Mouse (Mus musculus): ENCODE results near the gene Capn11. TPM values are rescaled to one million over a fixed set of nuclear protein-coding genes. Genes with fewer than 3 reads are reported as not detected.
A peak's percentile ranks its signal among the peaks of the same experiment; 100 is the strongest.

Capn11 gene
- polyA plus RNA-seq (2016; fragmentation: Nextera tagmentation; extraction: Ambion mirVana): 0.81 and 0.84 TPM in 2 replicates

DNA sequence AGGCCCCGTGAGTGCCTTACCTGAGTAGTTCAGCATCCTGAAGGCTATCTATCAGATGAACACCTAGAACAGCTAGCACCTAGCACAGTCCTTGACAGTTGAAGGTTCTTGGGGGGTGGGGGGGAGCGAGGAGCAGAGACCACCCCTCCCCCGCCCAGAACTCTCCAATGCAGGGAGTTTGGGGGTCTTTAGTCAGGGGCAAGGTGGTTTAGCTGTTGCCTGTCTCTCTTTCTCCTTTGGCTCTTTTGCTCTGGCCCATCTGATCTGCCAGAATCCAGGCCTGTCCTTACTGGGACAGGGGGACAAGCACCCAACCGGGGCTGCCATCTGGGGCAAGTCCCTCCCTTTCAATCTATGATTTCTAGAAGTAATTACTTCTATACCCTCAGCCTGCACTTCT lies at the start of gene Capn11:
Capn11 (minus strand) TSS at position 101 of the 400 bp plus-strand sequence.
- peaks cover 30% of the 10 kb centered on the region for H3K4me1 ChIP-seq
- peaks cover 42% of the 10 kb centered on the region for H3K36me3 ChIP-seq (replicated peaks)
- WGBS: 74% methylated on average over 4 of the region's 4 CpGs
- no peak within 1 kb of the TSS for H3K4me3 ChIP-seq
- DNase-seq (ENCODE audit: low spot score): no peak
- peak within 1 kb of the TSS; percentile 51 for H3K27ac ChIP-seq (replicated peaks)
- no peaks in the 10 kb centered on the region for H3K27me3 ChIP-seq (replicated peaks; ENCODE audit: low read depth, poor library complexity, severe bottlenecking)
- H3K9me3 ChIP-seq: no peaks in the 10 kb centered on the region

DNA sequence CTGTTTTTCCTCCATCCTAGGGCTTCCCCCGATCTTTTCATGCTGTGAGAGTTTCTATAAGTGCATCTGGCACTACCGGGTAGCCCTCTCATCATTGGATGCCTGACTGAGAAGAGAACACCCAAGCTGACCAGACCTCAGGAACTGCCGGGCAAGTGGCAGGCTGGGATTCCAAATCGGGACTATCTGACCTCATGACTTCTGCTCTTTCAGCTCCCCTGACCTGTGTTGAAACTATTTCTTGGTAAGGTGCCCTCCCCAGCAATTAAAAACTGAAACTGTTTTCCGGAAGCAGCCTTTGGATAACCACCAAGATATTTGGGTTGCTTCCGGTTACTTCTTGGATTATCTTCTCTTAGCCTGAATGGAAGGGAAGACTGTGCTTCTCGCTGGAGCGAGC lies 49.1 kb upstream of the Capn11 start:
- Histone ChIP-seq H3K4me1 (peaks cover 11% of the 10 kb centered on the region; the same call in 1 of the 2 replicates), H3K27ac (replicated peaks) (no peak overlapping the region), H3K36me3 (replicated peaks) (no peaks in the 10 kb centered on the region), H3K9me3 (no peaks in the 10 kb centered on the region), H3K4me3 (no peak overlapping the region), H3K27me3 (replicated peaks; ENCODE audit: low read depth, poor library complexity, severe bottlenecking) (no peaks in the 10 kb centered on the region)
- 87% methylated on average over 8 of the region's 8 CpGs for WGBS
- DNase-seq (ENCODE audit: low spot score): no peak

DNA sequence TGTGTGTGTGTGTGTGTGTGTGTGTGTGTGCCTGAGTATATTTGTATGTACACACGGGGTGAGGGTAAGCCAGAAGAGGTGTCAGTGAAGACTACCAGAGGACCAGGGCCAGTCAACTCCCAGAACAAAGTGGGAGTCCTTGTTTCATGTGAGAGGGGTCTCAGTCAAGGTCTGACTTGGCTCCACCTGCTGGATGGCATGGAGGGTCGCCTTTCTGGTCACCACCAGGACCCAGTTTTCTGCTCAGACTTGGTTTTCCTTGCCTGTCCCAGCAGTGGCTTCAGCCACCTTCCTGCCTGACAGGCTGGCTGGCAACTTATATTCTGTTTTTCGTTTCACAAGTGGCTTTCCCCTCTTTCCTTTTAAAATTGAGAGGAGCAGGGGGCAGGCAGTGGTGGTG lies 48.3 kb upstream of the Capn11 start:
- H3K27ac ChIP-seq (replicated peaks): no peak overlapping the region
- no peaks in the 10 kb centered on the region for H3K27me3 ChIP-seq (replicated peaks; ENCODE audit: low read depth, poor library complexity, severe bottlenecking)
- peak; percentile 45 for DNase-seq (ENCODE audit: low spot score)
- peaks cover 11% of the 10 kb centered on the region; the same call in 1 of the 2 replicates for H3K4me1 ChIP-seq
- no peaks in the 10 kb centered on the region for H3K9me3 ChIP-seq
- no peak overlapping the region for H3K4me3 ChIP-seq
- no peaks in the 10 kb centered on the region for H3K36me3 ChIP-seq (replicated peaks)
- WGBS: 36% methylated on average over 3 of the region's 3 CpGs

DNA sequence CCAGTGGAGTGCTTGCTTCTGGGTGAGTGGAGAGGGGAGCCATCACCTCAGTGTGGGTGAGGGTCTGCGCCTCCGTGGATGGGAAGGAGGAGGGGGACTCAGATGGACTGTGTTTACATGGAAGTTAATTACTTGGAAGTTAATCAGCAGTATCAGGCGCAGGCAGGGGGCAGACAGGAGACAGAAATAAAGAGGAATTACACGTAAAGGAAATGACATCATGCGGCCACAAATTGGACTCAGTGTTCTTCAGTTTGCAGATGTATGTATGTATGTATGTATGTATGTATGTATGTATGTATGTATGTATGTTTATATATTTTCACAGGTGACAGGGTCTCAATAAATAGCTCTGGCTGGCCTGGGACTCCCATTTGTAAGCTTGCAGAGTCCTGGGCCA lies 47.7 kb upstream of the Capn11 start:
- H3K27me3 ChIP-seq (replicated peaks; ENCODE audit: low read depth, poor library complexity, severe bottlenecking): no peaks in the 10 kb centered on the region
- no peaks in the 10 kb centered on the region for H3K36me3 ChIP-seq (replicated peaks)
- H3K27ac ChIP-seq (replicated peaks): no peak overlapping the region
- DNase-seq (ENCODE audit: low spot score): no peak
- no peaks in the 10 kb centered on the region for H3K9me3 ChIP-seq
- WGBS: 75% methylated on average over 5 of the region's 5 CpGs
- peaks cover 8% of the 10 kb centered on the region; the same call in 1 of the 2 replicates for H3K4me1 ChIP-seq
- H3K4me3 ChIP-seq: no peak overlapping the region

DNA sequence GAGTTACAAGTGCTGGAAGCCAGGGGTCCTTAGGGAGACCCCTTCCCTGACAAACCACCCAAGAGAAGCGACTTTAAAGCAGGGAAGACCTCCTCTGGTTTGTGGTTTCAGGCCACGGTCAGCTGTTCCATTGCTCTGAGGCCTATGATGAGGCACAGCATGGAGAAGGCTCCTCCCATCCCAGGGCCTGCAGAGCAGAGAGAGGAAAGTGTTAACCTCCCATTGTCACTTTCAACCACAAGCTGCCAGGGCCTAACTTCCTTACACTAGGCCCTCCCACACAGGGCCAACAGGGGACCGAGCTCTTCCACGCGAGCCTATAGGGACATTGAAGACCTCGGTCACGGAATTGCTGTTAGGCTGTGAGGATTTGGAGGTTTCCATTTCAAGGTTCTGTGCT lies 44.1 kb upstream of the Capn11 start:
- peaks cover 15% of the 10 kb centered on the region for H3K36me3 ChIP-seq (replicated peaks)
- peaks cover 23% of the 10 kb centered on the region for H3K4me1 ChIP-seq
- H3K27ac ChIP-seq (replicated peaks): no peak overlapping the region
- WGBS: 60% methylated on average over 7 of the region's 7 CpGs
- no peaks in the 10 kb centered on the region for H3K9me3 ChIP-seq
- no peak for DNase-seq (ENCODE audit: low spot score)
- H3K27me3 ChIP-seq (replicated peaks; ENCODE audit: low read depth, poor library complexity, severe bottlenecking): no peaks in the 10 kb centered on the region
- no peak overlapping the region for H3K4me3 ChIP-seq

DNA sequence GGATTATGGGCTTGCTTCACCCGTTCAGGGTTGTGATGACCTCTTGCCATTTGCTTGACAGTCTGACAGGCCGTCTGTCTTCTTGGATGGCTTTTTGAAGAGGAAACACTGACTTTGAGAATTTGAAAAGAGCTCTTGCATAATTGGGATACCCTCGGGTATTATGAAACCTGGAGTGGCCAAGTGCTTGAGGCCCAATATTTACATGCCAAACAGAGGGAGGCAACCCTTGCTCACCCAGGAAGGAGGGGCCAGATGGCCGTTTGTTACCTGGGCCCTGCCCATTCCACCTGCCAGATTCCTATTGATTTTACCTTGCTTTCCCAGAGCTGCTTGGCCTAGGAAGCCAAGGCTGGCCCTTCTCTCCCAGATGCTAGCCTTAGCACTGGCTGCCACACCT lies 43.1 kb upstream of the Capn11 start:
- Histone ChIP-seq H3K4me1 (peaks cover 23% of the 10 kb centered on the region), H3K9me3 (no peaks in the 10 kb centered on the region), H3K36me3 (replicated peaks) (peaks cover 24% of the 10 kb centered on the region), H3K27ac (replicated peaks) (no peak overlapping the region), H3K4me3 (no peak overlapping the region), H3K27me3 (replicated peaks; ENCODE audit: low read depth, poor library complexity, severe bottlenecking) (no peaks in the 10 kb centered on the region)
- WGBS: 56% methylated on average over 4 of the region's 4 CpGs
- DNase-seq (ENCODE audit: low spot score): no peak

DNA sequence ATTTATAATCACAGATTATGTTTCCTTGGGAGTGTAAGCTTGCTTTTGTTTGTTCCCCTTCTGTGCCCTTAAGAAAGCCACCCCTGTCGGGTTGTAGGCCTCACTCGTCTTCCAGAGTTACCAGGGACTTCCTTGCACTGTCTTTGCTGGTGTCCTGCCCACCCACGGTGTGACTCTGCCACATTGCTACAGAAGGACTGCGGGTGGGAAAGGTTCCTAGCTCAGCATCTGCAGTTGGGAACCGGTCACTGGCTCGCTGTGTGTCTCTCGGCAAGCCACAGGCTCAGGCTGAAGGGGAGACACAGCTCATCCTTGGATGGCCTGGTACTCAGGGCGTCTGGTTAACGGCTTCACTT lies 42.1 kb upstream of the Capn11 start:
- no peaks in the 10 kb centered on the region for H3K9me3 ChIP-seq
- no peaks in the 10 kb centered on the region for H3K27me3 ChIP-seq (replicated peaks; ENCODE audit: low read depth, poor library complexity, severe bottlenecking)
- no peak overlapping the region for H3K4me3 ChIP-seq
- 74% methylated on average over 9 of the region's 9 CpGs for WGBS
- DNase-seq (ENCODE audit: low spot score): no peak
- peaks cover 23% of the 10 kb centered on the region for H3K4me1 ChIP-seq
- 0 out of 2 replicates have a peak overlapping the region, but pooled peaks have one; percentile 2 for H3K27ac ChIP-seq (replicated peaks)
- H3K36me3 ChIP-seq (replicated peaks): peaks cover 34% of the 10 kb centered on the region

DNA sequence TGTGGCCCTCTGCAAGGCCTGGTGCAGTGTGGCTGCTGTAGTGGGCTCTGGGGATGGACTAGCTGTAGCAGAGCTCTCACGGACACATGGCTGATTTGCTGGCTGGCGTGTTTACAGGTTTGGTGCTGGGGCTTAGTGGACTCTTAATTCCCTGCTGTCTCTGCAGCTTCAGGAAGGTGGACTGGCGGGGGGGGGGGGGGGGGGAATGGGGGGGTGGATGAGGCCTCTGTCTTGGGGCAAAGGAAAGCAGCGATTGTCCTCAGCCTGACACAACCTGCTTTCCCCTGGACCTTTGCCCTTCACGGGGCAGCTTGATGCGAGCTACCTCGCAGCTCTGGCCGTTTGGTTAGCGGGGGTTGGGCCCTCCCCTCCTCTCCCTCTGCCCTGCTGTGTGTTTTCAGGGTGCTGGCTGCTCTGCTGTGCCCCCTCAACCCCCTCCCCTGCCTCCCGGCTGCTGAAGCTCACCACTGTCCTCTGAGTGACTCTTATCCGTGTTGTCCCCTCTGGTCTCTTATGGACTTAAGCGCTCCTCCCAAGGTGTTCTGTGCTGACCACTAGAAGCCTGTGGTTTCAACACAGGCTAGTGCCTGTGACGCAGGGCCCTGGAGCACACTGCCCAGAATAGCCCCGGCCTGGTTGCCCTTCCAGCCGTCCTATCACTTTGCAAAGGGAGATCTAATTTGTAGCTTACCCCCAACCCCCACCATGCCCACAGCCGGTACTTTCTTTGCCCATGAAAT lies 41.5 kb upstream of the Capn11 start:
- no peak for DNase-seq (ENCODE audit: low spot score)

DNA sequence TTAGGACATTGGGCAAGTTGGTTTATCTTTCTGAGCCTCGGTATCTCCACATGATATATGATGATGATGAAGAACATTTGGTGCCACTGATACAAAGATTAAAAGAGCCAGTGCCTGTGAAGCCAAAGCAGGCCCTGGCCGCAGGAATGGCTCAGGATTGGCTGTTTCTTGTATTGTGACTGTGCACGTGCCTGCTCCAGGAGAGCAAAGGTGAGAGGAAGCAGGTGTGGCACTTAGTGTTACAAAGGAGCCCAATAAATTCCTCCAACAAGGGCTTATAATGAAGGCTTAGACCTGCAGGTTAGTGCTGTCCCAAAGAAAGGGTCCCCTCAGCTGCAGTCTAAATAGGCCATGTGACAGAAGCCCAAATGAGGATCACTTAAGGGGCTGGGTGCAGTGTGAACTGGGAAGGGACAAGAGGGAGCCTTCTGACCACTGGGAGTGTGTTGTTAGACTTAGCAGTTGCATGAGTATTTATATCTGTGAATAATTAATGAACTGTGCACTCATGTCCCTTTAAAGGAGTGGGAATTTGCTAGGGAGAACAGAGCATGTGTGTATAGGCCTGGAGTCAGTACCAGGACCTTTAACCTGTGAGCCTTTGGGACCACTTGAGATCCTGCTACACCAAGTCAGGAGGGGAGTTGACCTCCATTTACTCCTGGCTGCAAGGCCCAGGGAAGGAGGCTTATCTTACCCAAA lies 40.1 kb upstream of the Capn11 start:
- peaks cover 36% of the 10 kb centered on the region for H3K36me3 ChIP-seq (replicated peaks)
- peaks cover 29% of the 10 kb centered on the region for H3K4me1 ChIP-seq
- H3K4me3 ChIP-seq: no peak overlapping the region
- H3K27ac ChIP-seq (replicated peaks): no peak overlapping the region
- H3K27me3 ChIP-seq (replicated peaks; ENCODE audit: low read depth, poor library complexity, severe bottlenecking): no peaks in the 10 kb centered on the region
- DNase-seq (ENCODE audit: low spot score): no peak
- WGBS: 91% methylated on average over 3 of the region's 3 CpGs
- no peaks in the 10 kb centered on the region for H3K9me3 ChIP-seq

More for the DNA sequence above, 41.5 kb upstream of the Capn11 start:
- peak overlapping the region; percentile 58; the same call in 1 of the 2 replicates for H3K27ac ChIP-seq (replicated peaks)
- peaks cover 23% of the 10 kb centered on the region for H3K4me1 ChIP-seq
- peaks cover 36% of the 10 kb centered on the region for H3K36me3 ChIP-seq (replicated peaks)
- no peak overlapping the region for H3K4me3 ChIP-seq
- 44% methylated on average over 13 of the region's 16 CpGs for WGBS
- H3K27me3 ChIP-seq (replicated peaks; ENCODE audit: low read depth, poor library complexity, severe bottlenecking): no peaks in the 10 kb centered on the region
- no peaks in the 10 kb centered on the region for H3K9me3 ChIP-seq

DNA sequence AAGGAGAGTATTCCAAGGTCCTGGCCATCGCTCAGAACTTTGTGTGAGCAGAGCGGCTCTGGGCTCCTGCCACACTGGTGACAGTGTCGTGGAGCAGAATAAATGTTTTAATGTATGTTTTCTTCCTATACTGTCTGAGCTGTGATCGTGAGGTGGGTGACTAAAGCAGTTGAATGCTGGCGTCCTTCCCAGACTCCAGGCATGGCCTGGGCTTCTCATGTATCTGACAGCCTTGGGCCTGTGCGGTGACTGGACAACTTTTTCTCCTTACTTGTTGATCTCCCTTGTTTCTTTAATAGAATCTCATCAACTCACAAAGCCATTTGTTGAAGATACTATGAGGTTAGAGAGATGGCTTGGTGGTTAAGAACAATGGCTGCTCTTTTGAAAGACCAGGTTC lies 39.2 kb upstream of the Capn11 start:
- no peak for DNase-seq (ENCODE audit: low spot score)

DNA sequence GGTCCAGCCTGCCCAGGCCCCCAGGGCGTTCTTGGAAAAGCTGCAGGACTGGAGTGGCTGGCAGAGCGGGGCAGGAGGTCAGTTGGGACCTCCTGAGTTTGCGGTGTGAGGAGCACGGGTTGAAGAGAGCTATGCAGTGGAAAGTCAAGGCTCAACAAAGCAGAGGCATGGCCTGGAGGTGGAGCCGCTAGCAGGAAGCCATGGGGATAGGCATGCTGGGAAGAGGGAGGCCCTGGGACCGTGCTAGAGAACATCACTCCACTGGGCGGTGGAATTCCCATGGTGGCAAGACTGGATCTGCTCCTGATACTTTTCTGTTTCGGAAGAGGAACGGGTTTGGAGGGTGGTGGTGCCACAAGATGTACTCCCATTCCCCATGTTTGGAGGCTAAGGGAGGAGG lies 37.9 kb upstream of the Capn11 start:
- peaks cover 36% of the 10 kb centered on the region for H3K36me3 ChIP-seq (replicated peaks)
- WGBS: 91% methylated on average over 9 of the region's 9 CpGs
- no peaks in the 10 kb centered on the region for H3K27me3 ChIP-seq (replicated peaks; ENCODE audit: low read depth, poor library complexity, severe bottlenecking)
- H3K4me3 ChIP-seq: no peak overlapping the region
- H3K9me3 ChIP-seq: no peaks in the 10 kb centered on the region
- DNase-seq (ENCODE audit: low spot score): no peak
- H3K4me1 ChIP-seq: peaks cover 51% of the 10 kb centered on the region
- no peak overlapping the region for H3K27ac ChIP-seq (replicated peaks)

More for the DNA sequence above, 39.2 kb upstream of the Capn11 start:
- H3K9me3 ChIP-seq: no peaks in the 10 kb centered on the region
- H3K27me3 ChIP-seq (replicated peaks; ENCODE audit: low read depth, poor library complexity, severe bottlenecking): no peaks in the 10 kb centered on the region
- no peak overlapping the region for H3K27ac ChIP-seq (replicated peaks)
- H3K4me1 ChIP-seq: peaks cover 37% of the 10 kb centered on the region
- no peak overlapping the region for H3K4me3 ChIP-seq
- WGBS: 94% methylated on average over 6 of the region's 6 CpGs
- peaks cover 36% of the 10 kb centered on the region for H3K36me3 ChIP-seq (replicated peaks)

DNA sequence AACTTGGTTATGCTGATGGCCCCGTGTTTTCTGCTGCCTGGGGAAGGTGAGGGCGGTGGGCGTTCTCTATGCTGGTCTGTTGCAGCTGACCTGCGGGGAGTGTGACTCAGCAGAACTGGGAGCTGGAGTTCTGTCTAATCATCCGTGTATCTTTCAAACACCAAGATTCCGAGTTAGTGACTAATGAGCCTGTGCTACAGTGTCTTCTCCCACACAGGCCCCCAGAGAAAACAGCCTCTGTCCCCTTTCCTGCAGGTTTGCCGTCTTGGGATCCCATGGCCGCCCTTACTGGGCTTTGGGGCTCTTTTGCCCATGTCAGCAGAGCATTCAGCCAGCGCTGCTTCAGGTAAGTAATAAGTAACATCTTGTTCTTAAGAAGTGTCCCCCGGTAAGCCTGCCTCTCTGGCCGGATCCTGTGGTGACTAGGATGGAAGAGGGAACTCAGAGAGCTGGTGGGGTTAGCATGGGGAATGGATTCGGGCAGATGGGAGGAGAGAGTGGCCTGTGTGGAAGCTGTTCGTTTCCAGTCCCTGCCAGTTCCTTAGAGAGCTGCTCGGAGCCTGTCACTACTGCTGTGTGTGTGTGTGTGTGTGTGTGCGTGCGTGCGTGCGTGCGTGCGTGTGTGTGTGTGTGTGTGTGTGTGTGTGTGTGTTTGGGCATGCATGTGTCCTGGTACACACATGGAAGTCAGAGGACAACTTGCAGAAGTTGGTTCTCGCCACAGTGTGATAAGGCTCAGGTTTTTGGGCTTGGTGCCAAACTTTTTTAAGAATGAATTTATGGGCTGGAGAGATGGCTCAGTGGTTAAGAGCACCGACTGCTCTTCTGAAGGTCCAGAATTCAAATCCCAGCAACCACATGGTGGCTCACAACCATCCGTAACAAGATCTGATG lies 36.3 kb upstream of the Capn11 start:
- Histone ChIP-seq H3K4me1 (peaks cover 41% of the 10 kb centered on the region), H3K27ac (replicated peaks) (no peak overlapping the region), H3K9me3 (no peaks in the 10 kb centered on the region), H3K4me3 (no peak overlapping the region), H3K27me3 (replicated peaks; ENCODE audit: low read depth, poor library complexity, severe bottlenecking) (no peaks in the 10 kb centered on the region), H3K36me3 (replicated peaks) (peaks cover 36% of the 10 kb centered on the region)
- no peak for DNase-seq (ENCODE audit: low spot score)
- 77% methylated on average over 23 of the region's 23 CpGs for WGBS

Measured in embryonic facial prominence, embryonic 10.5 days (tissue).